8 mouse cellular contexts compared by ENCODE assay signal in genomic region chr10:82699296-82699941, GRCm38 (mm10). TPM values are rescaled to one million over a fixed set of nuclear protein-coding genes. Genes with fewer than 3 reads are reported as not detected.
DNase-seq lines count a peak whose midpoint lies in the region; ATAC-seq and TF ChIP-seq lines count a peak whose summit lies in the region.

No protein-coding gene starts in this region.

- no peak for TF ChIP-seq CTCF in lung, postnatal 0 days (IDR thresholded peaks at IDR 0.05)

- DNase-seq in heart, postnatal 25 days (ENCODE audit: low spot score) = no peak
- peak; percentile 37 for DNase-seq in T-cell, adult 2 months (ENCODE audit: low spot score)
- DNase-seq in kidney, adult 8-10 months = peak; percentile 6 to 9
- DNase-seq in lung, postnatal 0 days (ENCODE audit: low spot score) = peak; percentile 57
- peak; percentile 48 for DNase-seq in retina, embryonic 14.5 days (ENCODE audit: low spot score)
- no peak for DNase-seq in left cerebral cortex, adult 11 months (ENCODE audit: low spot score)

- intact Hi-C loops in heart, postnatal 25 days (cut with DNase I) = loop anchor here (2.0 to 5.0 kb wide), 2 partner anchors 63 to 67 kb away; partner anchors contain the start of gene Nfyb

- peak; percentile 71 for ATAC-seq in heart, embryonic 11.5 days (replicated peaks; ENCODE audit: insufficient number of reproducible peaks, low FRiP score, low TSS enrichment)
- peak; percentile 83 for ATAC-seq in forebrain, embryonic 13.5 days
- peak; percentile 63 for ATAC-seq in lung, postnatal 0 days

- H3K4me3 ChIP-seq in heart, embryonic 11.5 days (ENCODE audit: low read depth, low read length) = peak overlapping the region; percentile 93
- peak overlapping the region; percentile 91 for H3K4me3 ChIP-seq in forebrain, embryonic 13.5 days
- peak overlapping the region; percentile 96 for H3K4me3 ChIP-seq in lung, postnatal 0 days (ENCODE audit: low read depth, low read length)

- no peaks in the 10 kb centered on the region for H3K27me3 ChIP-seq in heart, embryonic 11.5 days (ENCODE audit: control insufficient read depth, insufficient read depth, low read length)
- H3K27me3 ChIP-seq in forebrain, embryonic 13.5 days = no peaks in the 10 kb centered on the region
- no peaks in the 10 kb centered on the region for H3K27me3 ChIP-seq in lung, postnatal 0 days (replicated peaks; ENCODE audit: insufficient read depth, low read length)

- H3K4me2 ChIP-seq in heart, embryonic 11.5 days = peak overlapping the region; percentile 84
- peak overlapping the region; percentile 88 for H3K4me2 ChIP-seq in forebrain, embryonic 13.5 days
- H3K4me2 ChIP-seq in lung, postnatal 0 days (replicated peaks; ENCODE audit: low read depth, low read length) = peak overlapping the region; percentile 79

- WGBS in heart, embryonic 11.5 days (ENCODE audit: insufficient replicate concordance) = 0% methylated on average over 40 of the region's 59 CpGs
- under 1% methylated on average over 50 of the region's 59 CpGs for WGBS in forebrain, embryonic 13.5 days
- WGBS in lung, postnatal 0 days = 1% methylated on average over 52 of the region's 59 CpGs

- no peak for TF ChIP-seq EP300 in lung, postnatal 0 days (IDR thresholded peaks at IDR 0.05)

- peaks cover 4% of the 10 kb centered on the region; the same call in 1 of the 2 replicates for H3K36me3 ChIP-seq in heart, embryonic 11.5 days (ENCODE audit: control insufficient read depth, insufficient read depth, low read length)
- peaks cover 8% of the 10 kb centered on the region for H3K36me3 ChIP-seq in forebrain, embryonic 13.5 days (ENCODE audit: poor library complexity, severe bottlenecking)
- H3K36me3 ChIP-seq in lung, postnatal 0 days (ENCODE audit: insufficient read depth, low read length) = no peaks in the 10 kb centered on the region

- peaks cover 12% of the 10 kb centered on the region for H3K4me1 ChIP-seq in heart, embryonic 11.5 days (ENCODE audit: control insufficient read depth, insufficient read depth, low read length)
- H3K4me1 ChIP-seq in forebrain, embryonic 13.5 days = peaks cover 16% of the 10 kb centered on the region
- peaks cover 2% of the 10 kb centered on the region; the same call in 1 of the 2 replicates for H3K4me1 ChIP-seq in lung, postnatal 0 days (ENCODE audit: insufficient read depth, low read depth, low read length)

- no peaks in the 10 kb centered on the region for H3K9me3 ChIP-seq in heart, embryonic 11.5 days (replicated peaks; ENCODE audit: control insufficient read depth, low read length)
- H3K9me3 ChIP-seq in forebrain, embryonic 13.5 days (replicated peaks) = no peaks in the 10 kb centered on the region
- no peaks in the 10 kb centered on the region for H3K9me3 ChIP-seq in lung, postnatal 0 days (ENCODE audit: low read length)

- H3K9ac ChIP-seq in heart, embryonic 11.5 days (ENCODE audit: low read depth, low read length) = peak overlapping the region; percentile 83
- peak overlapping the region; percentile 87 for H3K9ac ChIP-seq in forebrain, embryonic 13.5 days
- peak overlapping the region; percentile 74 for H3K9ac ChIP-seq in lung, postnatal 0 days (replicated peaks; ENCODE audit: low read depth)

- H3K27ac ChIP-seq in heart, embryonic 11.5 days (ENCODE audit: low read depth, low read length) = peak overlapping the region; percentile 75
- peak overlapping the region; percentile 75; the same call in 1 of the 2 replicates for H3K27ac ChIP-seq in forebrain, embryonic 13.5 days
- H3K27ac ChIP-seq in lung, postnatal 0 days (ENCODE audit: low read length) = peak overlapping the region; percentile 71

RNA-seq across cellular contexts. Expression of gene Hcfc2, which starts 3.5 kb away (rescaled TPM):
- polyA plus RNA-seq in heart, embryonic 11.5 days (2014; fragmentation: Nextera tagmentation; extraction: Ambion mirVana) = 42.8 and 45.8 TPM in 2 replicates
- 10 to 100 TPM; 31.3 to 31.6 TPM for total RNA-seq in heart, postnatal 25 days (2021)
- polyA plus RNA-seq in forebrain, embryonic 13.5 days (2015; fragmentation: Nextera tagmentation; extraction: Ambion mirVana) = 47.5 and 48.1 TPM in 2 replicates
- 20.9 and 25.6 TPM in 2 replicates for polyA plus RNA-seq in lung, postnatal 0 days (2015; fragmentation: Nextera tagmentation; extraction: Ambion mirVana)

RNA-seq across cellular contexts. Expression of gene Glt8d2, which starts 9.0 kb away (rescaled TPM):
- 1.4 and 1.6 TPM in 2 replicates for polyA plus RNA-seq in heart, embryonic 11.5 days (2014; fragmentation: Nextera tagmentation; extraction: Ambion mirVana)
- total RNA-seq in heart, postnatal 25 days (2021) = 1 to 10 TPM; 3.4 to 3.6 TPM
- 1.9 and 2.4 TPM in 2 replicates for polyA plus RNA-seq in forebrain, embryonic 13.5 days (2015; fragmentation: Nextera tagmentation; extraction: Ambion mirVana)
- polyA plus RNA-seq in lung, postnatal 0 days (2015; fragmentation: Nextera tagmentation; extraction: Ambion mirVana) = 2.4 and 3.4 TPM in 2 replicates

Comparison
In these comparisons a context has a peak if more than half of its experiments do, and no peak if none do; other contexts are left out.
1. DNase-seq: peak in T-cell, adult 2 months (single experiment), kidney, adult 8-10 months (2 of 2), lung, postnatal 0 days (single experiment) and retina, embryonic 14.5 days (single experiment); none in heart, postnatal 25 days (single experiment) and left cerebral cortex, adult 11 months (single experiment).
2. Peak in every context shown above with its lines, with median percentiles within 50 percentile points of each other: ATAC-seq, H3K27ac ChIP-seq, H3K4me2 ChIP-seq, H3K4me3 ChIP-seq and H3K9ac ChIP-seq.